Comparison of ENCODE assay signal across 12 mouse cellular contexts in the genomic region with DNA sequence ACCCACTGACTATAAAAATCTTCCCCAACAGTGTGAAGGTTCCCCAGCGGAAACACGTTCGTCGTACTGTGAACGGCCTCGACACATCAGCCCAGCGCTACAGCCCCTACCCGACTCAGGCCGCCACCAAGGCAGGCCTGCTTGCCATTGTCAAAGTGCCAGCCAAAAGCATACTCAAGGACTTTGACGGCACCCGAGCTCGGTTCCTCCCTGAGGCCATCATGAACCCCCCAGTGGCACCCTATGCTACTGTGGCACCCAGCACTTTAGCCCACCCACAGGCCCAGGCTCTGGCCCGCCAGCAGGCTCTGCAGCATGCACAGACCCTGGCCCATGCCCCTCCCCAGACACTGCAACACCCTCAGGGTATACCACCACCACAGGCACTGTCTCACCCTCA. TPM values are rescaled to one million over a fixed set of nuclear protein-coding genes. Genes with fewer than 3 reads are reported as not detected.
DNase-seq lines count a peak whose midpoint lies in the region; ATAC-seq and TF ChIP-seq lines count a peak whose summit lies in the region.
"Had no signal": no experiment of that assay in that cellular context is flagged by ENCODE, and none has a peak within 500 bp of the region (broad histone marks: within the 10 kb centered on the region; RNA-seq: fewer than 3 reads in every experiment).

No protein-coding gene starts in this region.

- no peaks in the 10 kb centered on the region for H3K27me3 ChIP-seq in kidney, postnatal 0 days (ENCODE audit: insufficient read depth, low read length)
- H3K27me3 ChIP-seq in kidney, embryonic 16.5 days (ENCODE audit: insufficient read depth, low read length) = no peaks in the 10 kb centered on the region
- no peaks in the 10 kb centered on the region for H3K27me3 ChIP-seq in embryonic facial prominence, embryonic 13.5 days
- no peaks in the 10 kb centered on the region for H3K27me3 ChIP-seq in forebrain, embryonic 16.5 days (replicated peaks; ENCODE audit: control insufficient read depth, insufficient read depth, low read length)
- H3K27me3 ChIP-seq in midbrain, embryonic 14.5 days (ENCODE audit: control insufficient read depth, insufficient read depth, low read length) = no peaks in the 10 kb centered on the region
- H3K27me3 ChIP-seq: neural tube, embryonic 12.5 days had no signal

- 76% methylated on average over 13 of the region's 13 CpGs for WGBS in kidney, postnatal 0 days
- WGBS in kidney, embryonic 16.5 days = 77% methylated on average over 13 of the region's 13 CpGs
- 89% methylated on average over 13 of the region's 13 CpGs for WGBS in embryonic facial prominence, embryonic 13.5 days
- WGBS in forebrain, embryonic 16.5 days = 73% methylated on average over 13 of the region's 13 CpGs
- WGBS in midbrain, embryonic 14.5 days = 84% methylated on average over 13 of the region's 13 CpGs

- H3K4me1 ChIP-seq in kidney, postnatal 0 days (replicated peaks; ENCODE audit: insufficient read depth, low read length) = no peaks in the 10 kb centered on the region
- 0 out of 2 replicates have a peak, but pooled peaks cover 1% of the 10 kb centered on the region for H3K4me1 ChIP-seq in kidney, embryonic 16.5 days (ENCODE audit: insufficient read depth, low read length)
- peaks cover 19% of the 10 kb centered on the region for H3K4me1 ChIP-seq in embryonic facial prominence, embryonic 13.5 days
- peaks cover 32% of the 10 kb centered on the region for H3K4me1 ChIP-seq in forebrain, embryonic 16.5 days (replicated peaks; ENCODE audit: control insufficient read depth, insufficient read depth, low read length)
- H3K4me1 ChIP-seq in midbrain, embryonic 14.5 days (ENCODE audit: control insufficient read depth, insufficient read depth, low read length) = 0 out of 2 replicates have a peak, but pooled peaks cover 3% of the 10 kb centered on the region

- peak; percentile 38; the same call in 1 of the 2 replicates for ATAC-seq in kidney, postnatal 0 days (replicated peaks; ENCODE audit: low FRiP score, low read depth)
- no peak for ATAC-seq in kidney, embryonic 16.5 days (ENCODE audit: low FRiP score, low TSS enrichment)
- ATAC-seq in embryonic facial prominence, embryonic 13.5 days (ENCODE audit: insufficient number of reproducible peaks, insufficient read depth, low FRiP score, low TSS enrichment, low read depth) = 0 out of 2 replicates have a peak, but pooled peaks have one; percentile 23
- ATAC-seq in forebrain, embryonic 16.5 days = no peak
- ATAC-seq in midbrain, embryonic 14.5 days (ENCODE audit: low FRiP score, low TSS enrichment) = 0 out of 2 replicates have a peak, but pooled peaks have one; percentile 32
- ATAC-seq: inflammation-experienced regulatory T-cells, adult 6 months; liver, postnatal 0 days had no signal

- H3K4me3 ChIP-seq in kidney, postnatal 0 days (replicated peaks; ENCODE audit: low read depth, low read length) = no peak overlapping the region
- H3K4me3 ChIP-seq in kidney, embryonic 16.5 days (ENCODE audit: low read length) = no peak overlapping the region
- no peak overlapping the region for H3K4me3 ChIP-seq in embryonic facial prominence, embryonic 13.5 days
- H3K4me3 ChIP-seq in forebrain, embryonic 16.5 days (replicated peaks; ENCODE audit: low read length) = no peak overlapping the region
- no peak overlapping the region for H3K4me3 ChIP-seq in midbrain, embryonic 14.5 days (replicated peaks; ENCODE audit: low read depth, low read length)
- H3K4me3 ChIP-seq: neural tube, embryonic 12.5 days had no signal

- H3K9me3 ChIP-seq in kidney, postnatal 0 days (replicated peaks; ENCODE audit: low read length) = no peaks in the 10 kb centered on the region
- H3K9me3 ChIP-seq in kidney, embryonic 16.5 days (ENCODE audit: low read length) = no peaks in the 10 kb centered on the region
- H3K9me3 ChIP-seq in embryonic facial prominence, embryonic 13.5 days = no peaks in the 10 kb centered on the region
- H3K9me3 ChIP-seq in forebrain, embryonic 16.5 days (ENCODE audit: control insufficient read depth, low read length) = no peaks in the 10 kb centered on the region
- no peaks in the 10 kb centered on the region for H3K9me3 ChIP-seq in midbrain, embryonic 14.5 days (ENCODE audit: control insufficient read depth, low read length)
- H3K9me3 ChIP-seq: neural tube, embryonic 12.5 days had no signal

- H3K4me2 ChIP-seq in kidney, postnatal 0 days (ENCODE audit: low read length) = no peak overlapping the region
- no peak overlapping the region for H3K4me2 ChIP-seq in kidney, embryonic 16.5 days (replicated peaks; ENCODE audit: low read depth, low read length)
- no peak overlapping the region for H3K4me2 ChIP-seq in embryonic facial prominence, embryonic 13.5 days
- H3K4me2 ChIP-seq in forebrain, embryonic 16.5 days (ENCODE audit: low read length) = no peak overlapping the region
- no peak overlapping the region for H3K4me2 ChIP-seq in midbrain, embryonic 14.5 days (ENCODE audit: low read length)
- H3K4me2 ChIP-seq: neural tube, embryonic 12.5 days had no signal

- no peak for DNase-seq in kidney, postnatal 0 days (ENCODE audit: low spot score)
- peak; percentile 28 for DNase-seq in midbrain, embryonic 14.5 days
- no peak for DNase-seq in adrenal gland, postnatal 14 days
- no peak for DNase-seq in left cerebral cortex, postnatal 4 days
- no peak for DNase-seq in natural killer cell, adult 2 months (ENCODE audit: low spot score in 2 of 2)
- DNase-seq: heart, adult 18-20 months; liver, postnatal 0 days had no signal

- intact Hi-C loops in left cerebral cortex, postnatal 4 days (cut with DNase I) = no loop called here

- H3K36me3 ChIP-seq in kidney, postnatal 0 days (ENCODE audit: insufficient read depth, low read length) = peaks cover 26% of the 10 kb centered on the region
- H3K36me3 ChIP-seq in kidney, embryonic 16.5 days (ENCODE audit: insufficient read depth, low read length) = peaks cover 42% of the 10 kb centered on the region
- peaks cover 86% of the 10 kb centered on the region for H3K36me3 ChIP-seq in embryonic facial prominence, embryonic 13.5 days
- H3K36me3 ChIP-seq in forebrain, embryonic 16.5 days (ENCODE audit: control insufficient read depth, insufficient read depth) = peaks cover 22% of the 10 kb centered on the region
- peaks cover 84% of the 10 kb centered on the region for H3K36me3 ChIP-seq in midbrain, embryonic 14.5 days (ENCODE audit: control insufficient read depth, insufficient read depth, low read length)

- H3K27ac ChIP-seq in kidney, postnatal 0 days = no peak overlapping the region
- no peak overlapping the region for H3K27ac ChIP-seq in kidney, embryonic 16.5 days (ENCODE audit: low read length)
- H3K27ac ChIP-seq in embryonic facial prominence, embryonic 13.5 days = no peak overlapping the region
- H3K27ac ChIP-seq in forebrain, embryonic 16.5 days (ENCODE audit: low read length) = peak overlapping the region; percentile 27; the same call in 1 of the 2 replicates
- peak overlapping the region; percentile 70 for H3K27ac ChIP-seq in midbrain, embryonic 14.5 days (replicated peaks; ENCODE audit: low read depth, low read length)

- no peak overlapping the region for H3K9ac ChIP-seq in kidney, postnatal 0 days (ENCODE audit: low read depth, low read length)
- H3K9ac ChIP-seq in kidney, embryonic 16.5 days (replicated peaks; ENCODE audit: low read length) = no peak overlapping the region
- no peak overlapping the region for H3K9ac ChIP-seq in embryonic facial prominence, embryonic 13.5 days
- no peak overlapping the region; the same call in 1 of the 2 replicates for H3K9ac ChIP-seq in forebrain, embryonic 16.5 days (replicated peaks; ENCODE audit: low read depth, low read length)
- H3K9ac ChIP-seq in midbrain, embryonic 14.5 days (replicated peaks; ENCODE audit: low read length) = no peak overlapping the region
- H3K9ac ChIP-seq: liver, postnatal 0 days; neural tube, embryonic 12.5 days had no signal

- TF ChIP-seq CTCF in kidney, postnatal 0 days (IDR thresholded peaks at IDR 0.05; ENCODE audit: low read depth) = no peak

RNA-seq across cellular contexts. Expression of a gene that starts 11.6 kb away (rescaled TPM):
- polyA plus RNA-seq in kidney, postnatal 0 days (2015; fragmentation: Nextera tagmentation; extraction: Ambion mirVana) = 79.2 and 79.6 TPM in 2 replicates
- 108 and 110 TPM in 2 replicates for polyA plus RNA-seq in kidney, embryonic 16.5 days (2015; fragmentation: Nextera tagmentation; extraction: Ambion mirVana)
- polyA plus RNA-seq in embryonic facial prominence, embryonic 13.5 days (2015; fragmentation: Nextera tagmentation; extraction: Ambion mirVana) = 91.5 and 103 TPM in 2 replicates
- polyA plus RNA-seq in forebrain, embryonic 16.5 days (2015; fragmentation: Nextera tagmentation; extraction: Ambion mirVana) = 122 and 124 TPM in 2 replicates
- 68.4 and 103 TPM in 2 replicates for polyA plus RNA-seq in midbrain, embryonic 14.5 days (2014; fragmentation: Nextera tagmentation; extraction: Ambion mirVana)
- total RNA-seq in adrenal gland, postnatal 14 days (2021) = 47.2 and 50.7 TPM in 2 replicates
- total RNA-seq in left cerebral cortex, postnatal 4 days (2021) = 10 to 100 TPM; 74.4 to 79.6 TPM

RNA-seq across cellular contexts. Expression of a gene that starts 22.7 kb away (rescaled TPM):
- polyA plus RNA-seq in kidney, postnatal 0 days (2015; fragmentation: Nextera tagmentation; extraction: Ambion mirVana) = 18.2 and 19.9 TPM in 2 replicates
- 27.9 and 29.1 TPM in 2 replicates for polyA plus RNA-seq in kidney, embryonic 16.5 days (2015; fragmentation: Nextera tagmentation; extraction: Ambion mirVana)
- 17.4 and 18.1 TPM in 2 replicates for polyA plus RNA-seq in embryonic facial prominence, embryonic 13.5 days (2015; fragmentation: Nextera tagmentation; extraction: Ambion mirVana)
- 5.1 and 6.0 TPM in 2 replicates for polyA plus RNA-seq in forebrain, embryonic 16.5 days (2015; fragmentation: Nextera tagmentation; extraction: Ambion mirVana)
- 3.9 and 4.2 TPM in 2 replicates for polyA plus RNA-seq in midbrain, embryonic 14.5 days (2014; fragmentation: Nextera tagmentation; extraction: Ambion mirVana)
- total RNA-seq in adrenal gland, postnatal 14 days (2021) = 8.5 and 9.0 TPM in 2 replicates
- total RNA-seq in left cerebral cortex, postnatal 4 days (2021) = 1 to 10 TPM; 6.0 to 6.5 TPM

RNA-seq across cellular contexts. Expression of a gene that starts 22.7 kb away (rescaled TPM):
- 43.4 and 46.6 TPM in 2 replicates for polyA plus RNA-seq in kidney, postnatal 0 days (2015; fragmentation: Nextera tagmentation; extraction: Ambion mirVana)
- 35.1 and 36.1 TPM in 2 replicates for polyA plus RNA-seq in kidney, embryonic 16.5 days (2015; fragmentation: Nextera tagmentation; extraction: Ambion mirVana)
- polyA plus RNA-seq in embryonic facial prominence, embryonic 13.5 days (2015; fragmentation: Nextera tagmentation; extraction: Ambion mirVana) = 15.4 and 17.2 TPM in 2 replicates
- 5.4 and 6.5 TPM in 2 replicates for polyA plus RNA-seq in forebrain, embryonic 16.5 days (2015; fragmentation: Nextera tagmentation; extraction: Ambion mirVana)
- polyA plus RNA-seq in midbrain, embryonic 14.5 days (2014; fragmentation: Nextera tagmentation; extraction: Ambion mirVana) = 6.4 and 6.9 TPM in 2 replicates
- total RNA-seq in adrenal gland, postnatal 14 days (2021) = 36.4 and 46.4 TPM in 2 replicates
- total RNA-seq in left cerebral cortex, postnatal 4 days (2021) = 10 to 100 TPM; 15.4 to 17.3 TPM

RNA-seq across cellular contexts. Expression of a gene that starts 29.6 kb away (rescaled TPM):
- 1,409 and 1,636 TPM in 2 replicates for polyA plus RNA-seq in kidney, postnatal 0 days (2015; fragmentation: Nextera tagmentation; extraction: Ambion mirVana)
- 1,090 and 1,147 TPM in 2 replicates for polyA plus RNA-seq in kidney, embryonic 16.5 days (2015; fragmentation: Nextera tagmentation; extraction: Ambion mirVana)
- 1,597 and 1,678 TPM in 2 replicates for polyA plus RNA-seq in embryonic facial prominence, embryonic 13.5 days (2015; fragmentation: Nextera tagmentation; extraction: Ambion mirVana)
- 758 and 831 TPM in 2 replicates for polyA plus RNA-seq in forebrain, embryonic 16.5 days (2015; fragmentation: Nextera tagmentation; extraction: Ambion mirVana)
- 977 and 1,164 TPM in 2 replicates for polyA plus RNA-seq in midbrain, embryonic 14.5 days (2014; fragmentation: Nextera tagmentation; extraction: Ambion mirVana)
- total RNA-seq in adrenal gland, postnatal 14 days (2021) = 1,759 and 1,890 TPM in 2 replicates
- 1,000 to 10,000 TPM; 1,093 to 1,122 TPM for total RNA-seq in left cerebral cortex, postnatal 4 days (2021)

RNA-seq across cellular contexts. Expression of a gene that starts 34.5 kb away (rescaled TPM):
- 129 and 131 TPM in 2 replicates for polyA plus RNA-seq in kidney, postnatal 0 days (2015; fragmentation: Nextera tagmentation; extraction: Ambion mirVana)
- 128 and 130 TPM in 2 replicates for polyA plus RNA-seq in kidney, embryonic 16.5 days (2015; fragmentation: Nextera tagmentation; extraction: Ambion mirVana)
- 172 and 188 TPM in 2 replicates for polyA plus RNA-seq in embryonic facial prominence, embryonic 13.5 days (2015; fragmentation: Nextera tagmentation; extraction: Ambion mirVana)
- 53.9 and 56.9 TPM in 2 replicates for polyA plus RNA-seq in forebrain, embryonic 16.5 days (2015; fragmentation: Nextera tagmentation; extraction: Ambion mirVana)
- polyA plus RNA-seq in midbrain, embryonic 14.5 days (2014; fragmentation: Nextera tagmentation; extraction: Ambion mirVana) = 51.7 and 53.3 TPM in 2 replicates
- 89.2 and 92.2 TPM in 2 replicates for total RNA-seq in adrenal gland, postnatal 14 days (2021)
- total RNA-seq in left cerebral cortex, postnatal 4 days (2021) = 10 to 100 TPM; 53.4 to 55.9 TPM

Comparison
In these comparisons a context has a peak if more than half of its experiments do, and no peak if none do; other contexts are left out.
1. ATAC-seq: peak in kidney, postnatal 0 days (single experiment), embryonic facial prominence, embryonic 13.5 days (single experiment) and midbrain, embryonic 14.5 days (single experiment); none in kidney, embryonic 16.5 days (single experiment) and forebrain, embryonic 16.5 days (single experiment).
2. H3K27ac ChIP-seq: peak in forebrain, embryonic 16.5 days (single experiment) and midbrain, embryonic 14.5 days (single experiment); none in kidney, postnatal 0 days (single experiment), kidney, embryonic 16.5 days (single experiment) and embryonic facial prominence, embryonic 13.5 days (single experiment).